Mouse (Mus musculus): ENCODE data around the gene Fmnl1.

GRCm38 (mm10) chr11:103132576-103133455, 38.1 kb upstream of the Fmnl1 start:
- TF ChIP-seq CTCF (conservative IDR thresholded peaks at IDR 0.05; ENCODE audit: low read length) (no peak), NANOG (IDR thresholded peaks at IDR 0.05; ENCODE audit: borderline replicate concordance, low read length) (no peak), POU5F1 (IDR thresholded peaks at IDR 0.05; ENCODE audit: borderline replicate concordance, low read length) (no peak)

All from E14TG2a.4 (cell line).